Mouse (Mus musculus) midbrain, embryonic 11.5 days (tissue): ENCODE measurements around the gene Rims4. TPM values are rescaled to one million over a fixed set of nuclear protein-coding genes. Genes with fewer than 3 reads are reported as not detected.

Experiments used
- ATAC-seq: fragments of 200-750 bp; cut with Nextera tagmentation; 2 replicates; pipeline ENCODE4 v1.8.0; 2017; ENCODE audit warnings: moderate TSS enrichment, moderate library complexity; ENCODE audit not compliant: low FRiP score
- DNase-seq: peaks from one replicate; pipeline ENCODE4 v3.0.0; 2015; ENCODE audit warnings: low spot score; ENCODE audit errors: missing footprints
- H3K27ac ChIP-seq: fragments of 300-500 bp; sonication (generic); 2 replicates; pipeline ENCODE4 v1.5.1; 2014; ENCODE audit warnings: low read depth, low read length
- H3K27me3 ChIP-seq: fragments of 300-500 bp; sonication (generic); 2 replicates; pipeline ENCODE4 v1.6.1; 2014; ENCODE audit warnings: mild to moderate bottlenecking, low read length, moderate library complexity, mixed read lengths; ENCODE audit not compliant: control insufficient read depth, insufficient read depth
- H3K36me3 ChIP-seq: fragments of 300-500 bp; sonication (generic); 2 replicates; pipeline ENCODE4 v1.6.1; 2014; ENCODE audit warnings: mild to moderate bottlenecking, low read length, moderate library complexity, mixed read lengths; ENCODE audit not compliant: control insufficient read depth, insufficient read depth
- H3K4me1 ChIP-seq: fragments of 300-500 bp; sonication (generic); 2 replicates; pipeline ENCODE4 v1.6.1; 2014; ENCODE audit warnings: low read length; ENCODE audit not compliant: control insufficient read depth, insufficient read depth
- H3K4me2 ChIP-seq: fragments of 300-500 bp; sonication (generic); 2 replicates; pipeline ENCODE4 v1.6.1; 2014; ENCODE audit warnings: mild to moderate bottlenecking, moderate library complexity
- H3K4me3 ChIP-seq: fragments of 300-500 bp; sonication (generic); 2 replicates; pipeline ENCODE4 v1.5.1; 2014; ENCODE audit warnings: low read depth, low read length
- H3K9ac ChIP-seq: fragments of 300-500 bp; sonication (generic); 2 replicates; pipeline ENCODE4 v1.6.1; 2014; ENCODE audit warnings: low read length
- H3K9me3 ChIP-seq: fragments of 300-500 bp; sonication (generic); 2 replicates; pipeline ENCODE4 v1.6.1; 2016; ENCODE audit warnings: low read length; ENCODE audit not compliant: control insufficient read depth
- WGBS: fragments of 180-500 bp; shearing (Covaris S2); extraction: QIAGEN DNeasy Blood & Tissue Kit; methylation state at CpG from one replicate; pipeline ENCODE4 v1.1.7; 2014; 5-methylcytosine and 5-hydroxymethylcytosine counted together
- polyA plus RNA-seq: library from polyadenylated mRNA; unstranded; fragments of >200 nt; fragmentation: Nextera tagmentation; extraction: Ambion mirVana; gene quantifications from 2 replicates; pipeline ENCODE4 v1.2.1, GENCODE M21; 2014

The Rims4 gene
- polyA plus RNA-seq, 1 experiment from 2014 or later = 1.1 TPM

DNA sequence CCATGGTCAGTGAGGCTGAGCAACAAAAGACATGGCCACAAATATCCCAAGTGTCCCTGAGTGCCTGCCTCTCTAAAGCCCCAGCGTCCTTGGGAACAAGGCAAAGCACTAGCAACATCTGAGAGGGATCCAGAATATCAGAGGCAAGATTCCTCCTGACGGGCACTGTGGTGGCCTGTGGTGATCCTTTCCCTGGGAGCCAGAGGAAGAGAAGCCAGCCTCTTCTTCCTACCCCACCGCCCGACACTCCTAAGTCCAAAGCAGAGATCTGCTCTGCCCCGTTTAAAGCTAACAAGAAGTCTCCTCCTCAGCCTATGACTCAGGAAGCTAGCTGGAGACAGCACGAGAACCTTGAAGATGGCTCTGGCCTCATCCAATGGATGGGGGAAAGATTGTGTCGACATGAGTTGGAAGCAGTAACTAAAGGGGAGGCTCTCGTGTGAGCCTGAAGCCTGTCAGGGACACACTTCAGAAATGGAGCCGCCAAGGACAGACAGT, 3.1 kb downstream of the Rims4 start:
- WGBS = 75% methylated on average over 9 of the region's 9 CpGs
- Histone ChIP-seq H3K9ac (no peak overlapping the region), H3K36me3 (no peaks in the 10 kb centered on the region), H3K27ac (no peak overlapping the region), H3K4me1 (peaks cover 16% of the 10 kb centered on the region), H3K4me2 (no peak overlapping the region), H3K9me3 (no peaks in the 10 kb centered on the region), H3K4me3 (no peak overlapping the region), H3K27me3 (peaks cover 40% of the 10 kb centered on the region)
- ATAC-seq (no peak), DNase-seq (peak; percentile 56)

DNA sequence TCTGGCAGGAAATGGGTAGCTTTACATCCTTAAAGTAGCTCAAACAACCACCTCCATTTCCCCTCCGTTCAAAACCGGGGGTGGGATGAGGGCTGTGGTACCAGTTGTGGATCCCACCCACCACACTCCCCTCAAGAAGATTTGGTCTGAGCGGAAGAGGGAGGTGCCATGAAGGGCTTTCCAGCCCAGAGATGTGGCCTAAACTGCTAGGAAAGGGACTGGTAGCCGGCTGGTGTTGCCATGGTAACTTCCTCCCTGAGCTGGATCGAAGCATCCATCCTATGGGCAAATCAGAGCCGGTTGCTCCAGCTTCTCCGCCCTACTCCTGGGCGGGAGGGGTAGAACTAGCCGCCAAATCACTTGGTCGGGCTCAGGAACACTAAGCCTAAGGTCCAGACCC, 4.4 kb downstream of the Rims4 start:
- 4% methylated on average over 10 of the region's 10 CpGs for WGBS
- peaks cover 16% of the 10 kb centered on the region for H3K4me1 ChIP-seq
- no peak overlapping the region for H3K4me3 ChIP-seq
- peak; percentile 91 for DNase-seq
- H3K4me2 ChIP-seq = peak overlapping the region; percentile 6; the same call in 1 of the 2 replicates
- H3K9ac ChIP-seq = no peak overlapping the region
- H3K27ac ChIP-seq = no peak overlapping the region
- peak; percentile 74 for ATAC-seq
- no peaks in the 10 kb centered on the region for H3K9me3 ChIP-seq
- H3K36me3 ChIP-seq = no peaks in the 10 kb centered on the region
- H3K27me3 ChIP-seq = peaks cover 29% of the 10 kb centered on the region

DNA sequence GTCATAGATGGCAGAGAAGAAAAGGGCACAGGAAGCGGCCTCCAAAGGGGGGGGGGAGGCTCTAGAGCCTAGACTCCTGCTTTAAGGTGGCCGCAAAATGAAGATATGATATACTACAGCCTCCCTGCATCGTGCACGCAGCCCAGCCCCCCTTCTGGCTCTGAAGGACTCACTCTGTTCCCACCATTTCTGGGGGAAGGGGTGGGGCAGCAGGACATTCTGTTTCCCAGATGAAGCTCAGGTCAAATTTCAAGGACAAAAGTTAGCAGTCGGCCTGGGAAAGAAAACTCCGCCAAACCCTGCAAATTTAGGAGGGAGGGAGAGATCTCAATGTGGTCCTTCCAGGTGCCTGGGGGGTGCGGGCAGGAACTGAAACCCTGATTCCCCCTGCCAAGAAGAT, 4.8 kb downstream of the Rims4 start:
- Histone ChIP-seq H3K36me3 (no peaks in the 10 kb centered on the region), H3K27me3 (peaks cover 26% of the 10 kb centered on the region), H3K9me3 (no peaks in the 10 kb centered on the region), H3K4me2 (peak overlapping the region; percentile 6; the same call in 1 of the 2 replicates), H3K4me1 (peaks cover 16% of the 10 kb centered on the region), H3K27ac (no peak overlapping the region), H3K9ac (no peak overlapping the region), H3K4me3 (no peak overlapping the region)
- ATAC-seq (0 out of 2 replicates have a peak, but pooled peaks have one; percentile 15), DNase-seq (no peak)
- 27% methylated on average over 7 of the region's 7 CpGs for WGBS

DNA sequence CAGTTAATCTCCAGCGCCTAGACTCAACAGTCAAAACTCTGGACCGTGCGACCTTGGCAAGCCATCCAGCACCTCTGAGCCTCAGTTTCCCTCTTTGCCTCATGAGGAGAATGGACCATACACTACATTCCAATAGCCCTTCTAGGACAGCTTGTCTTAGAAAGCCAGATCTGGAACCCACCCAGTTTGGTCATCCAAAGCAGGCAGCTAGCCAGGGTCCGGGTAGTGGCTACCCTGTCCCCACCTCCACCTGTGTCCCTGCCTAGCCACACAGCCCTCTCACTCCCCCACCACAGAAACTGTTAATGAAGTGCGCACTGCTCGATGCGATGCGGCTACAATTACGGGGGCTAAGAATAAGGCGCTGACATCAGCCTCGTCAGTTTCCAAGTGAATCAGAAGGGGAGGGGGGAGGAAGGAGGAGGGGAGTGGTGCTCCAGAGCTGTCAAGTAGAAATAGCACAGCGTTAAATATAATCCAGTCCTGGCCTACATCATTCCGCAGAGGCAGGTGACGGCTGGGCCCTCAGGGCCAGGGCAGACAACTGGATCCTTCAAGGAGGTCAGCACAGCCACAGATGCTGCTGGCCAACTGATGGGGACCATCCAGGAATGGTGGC, 6.5 kb downstream of the Rims4 start:
- no peaks in the 10 kb centered on the region for H3K9me3 ChIP-seq
- H3K4me2 ChIP-seq = no peak overlapping the region
- no peak for ATAC-seq
- WGBS = 88% methylated on average over 14 of the region's 14 CpGs
- no peak overlapping the region for H3K9ac ChIP-seq
- no peaks in the 10 kb centered on the region for H3K36me3 ChIP-seq
- H3K4me1 ChIP-seq = peaks cover 6% of the 10 kb centered on the region
- H3K4me3 ChIP-seq = no peak overlapping the region
- H3K27ac ChIP-seq = no peak overlapping the region
- H3K27me3 ChIP-seq = peaks cover 10% of the 10 kb centered on the region; the same call in 1 of the 2 replicates
- DNase-seq = peak; percentile 35

DNA sequence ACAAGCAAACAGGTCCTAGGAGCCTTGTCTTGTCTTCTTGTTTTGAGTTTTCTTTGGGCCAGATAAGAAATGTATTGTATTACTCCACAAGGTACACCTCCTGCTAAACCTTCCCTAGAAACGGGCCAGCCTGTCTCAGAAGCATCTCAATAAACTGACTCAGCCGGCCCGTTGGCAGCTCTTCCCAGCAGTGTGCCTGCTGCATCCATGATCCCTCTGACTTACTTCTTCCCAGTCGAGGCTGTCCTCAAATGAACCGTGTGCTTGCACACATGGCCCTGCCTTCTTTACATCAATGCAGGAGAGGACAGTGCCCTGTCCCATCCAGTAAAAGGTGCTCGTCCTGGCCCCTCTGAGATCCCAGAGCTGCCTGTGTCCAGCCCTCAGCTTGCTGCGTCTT, 8.9 kb downstream of the Rims4 start:
- Histone ChIP-seq H3K4me1 (peaks cover 6% of the 10 kb centered on the region), H3K36me3 (no peaks in the 10 kb centered on the region), H3K27ac (no peak overlapping the region), H3K9ac (no peak overlapping the region), H3K4me3 (no peak overlapping the region), H3K9me3 (no peaks in the 10 kb centered on the region), H3K27me3 (no peaks in the 10 kb centered on the region), H3K4me2 (no peak overlapping the region)
- ATAC-seq (no peak), DNase-seq (no peak)
- 81% methylated on average over 7 of the region's 7 CpGs for WGBS

DNA sequence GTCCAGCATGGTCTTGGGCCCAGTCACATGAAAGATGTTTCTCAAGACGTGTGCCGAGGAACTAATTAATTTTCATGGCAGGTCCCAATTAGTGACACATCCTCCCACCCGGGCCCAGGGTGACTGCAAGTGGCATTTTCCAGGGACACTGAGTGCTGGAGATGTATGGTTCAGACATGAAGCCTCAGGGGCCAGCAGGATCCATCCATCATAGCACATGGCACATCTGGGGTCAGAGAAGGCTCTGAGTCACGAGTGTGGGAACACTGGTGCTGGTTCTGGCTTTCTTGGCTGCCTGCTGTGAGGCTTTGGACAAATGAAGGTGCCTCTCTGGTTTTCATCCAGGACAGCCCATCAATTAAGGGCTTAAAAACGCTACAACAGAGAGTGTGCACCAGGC, 11.4 kb downstream of the Rims4 start:
- 78% methylated on average over 5 of the region's 5 CpGs for WGBS
- H3K9ac ChIP-seq = no peak overlapping the region
- H3K9me3 ChIP-seq = no peaks in the 10 kb centered on the region
- H3K4me1 ChIP-seq = no peaks in the 10 kb centered on the region
- no peaks in the 10 kb centered on the region for H3K27me3 ChIP-seq
- ATAC-seq (no peak), DNase-seq (no peak)
- no peak overlapping the region for H3K4me3 ChIP-seq
- no peak overlapping the region for H3K4me2 ChIP-seq
- no peak overlapping the region for H3K27ac ChIP-seq
- no peaks in the 10 kb centered on the region for H3K36me3 ChIP-seq

DNA sequence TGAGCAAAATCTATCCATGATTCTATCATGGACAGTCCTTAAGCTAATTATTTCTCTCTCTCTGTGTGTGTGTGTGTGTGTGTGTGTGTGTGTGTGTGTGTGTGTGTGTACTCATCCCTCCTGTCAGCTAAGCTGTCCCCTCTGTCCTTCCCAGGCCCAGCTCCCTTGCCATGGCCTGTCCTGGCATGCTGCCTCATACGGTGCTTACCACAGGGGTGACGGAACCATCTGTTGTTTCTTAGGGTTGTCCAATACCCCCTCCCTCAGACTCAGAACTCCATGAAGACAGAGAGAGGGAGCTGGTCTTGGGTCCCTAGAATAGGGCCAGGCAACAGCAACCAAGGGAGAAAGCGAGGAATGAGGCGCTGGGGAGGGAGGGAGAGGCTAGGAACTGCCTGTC, 14.2 kb downstream of the Rims4 start:
- Histone ChIP-seq H3K9me3 (no peaks in the 10 kb centered on the region), H3K36me3 (no peaks in the 10 kb centered on the region), H3K27ac (no peak overlapping the region), H3K27me3 (no peaks in the 10 kb centered on the region), H3K9ac (no peak overlapping the region), H3K4me3 (no peak overlapping the region), H3K4me1 (no peaks in the 10 kb centered on the region), H3K4me2 (no peak overlapping the region)
- 81% methylated on average over 4 of the region's 4 CpGs for WGBS
- no peak for ATAC-seq
- DNase-seq = no peak

DNA sequence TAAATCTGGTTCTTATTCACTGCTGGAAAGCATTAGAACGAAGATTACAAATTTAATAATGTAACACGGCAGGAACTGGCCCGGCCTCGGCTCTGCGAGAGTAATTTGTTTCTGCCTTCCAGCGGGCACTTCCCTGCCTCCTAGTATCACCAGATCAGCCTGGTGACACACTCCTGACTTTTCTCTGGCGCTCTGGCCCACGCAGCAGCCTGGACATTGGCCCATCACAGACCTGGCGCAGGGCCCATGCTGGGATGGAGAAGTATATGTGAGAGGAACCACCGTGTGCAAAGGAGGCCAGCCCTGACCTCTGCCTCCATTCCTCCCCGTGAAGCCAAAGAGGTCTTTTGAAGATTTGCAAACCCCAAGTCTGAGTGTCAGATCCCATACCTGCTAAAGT, 15.0 kb downstream of the Rims4 start:
- WGBS = 75% methylated on average over 11 of the region's 11 CpGs
- no peaks in the 10 kb centered on the region for H3K9me3 ChIP-seq
- no peak for DNase-seq
- ATAC-seq = no peak
- H3K4me1 ChIP-seq = no peaks in the 10 kb centered on the region
- H3K27me3 ChIP-seq = no peaks in the 10 kb centered on the region
- no peak overlapping the region for H3K4me3 ChIP-seq
- H3K4me2 ChIP-seq = no peak overlapping the region
- no peak overlapping the region for H3K9ac ChIP-seq
- no peaks in the 10 kb centered on the region for H3K36me3 ChIP-seq
- H3K27ac ChIP-seq = no peak overlapping the region

DNA sequence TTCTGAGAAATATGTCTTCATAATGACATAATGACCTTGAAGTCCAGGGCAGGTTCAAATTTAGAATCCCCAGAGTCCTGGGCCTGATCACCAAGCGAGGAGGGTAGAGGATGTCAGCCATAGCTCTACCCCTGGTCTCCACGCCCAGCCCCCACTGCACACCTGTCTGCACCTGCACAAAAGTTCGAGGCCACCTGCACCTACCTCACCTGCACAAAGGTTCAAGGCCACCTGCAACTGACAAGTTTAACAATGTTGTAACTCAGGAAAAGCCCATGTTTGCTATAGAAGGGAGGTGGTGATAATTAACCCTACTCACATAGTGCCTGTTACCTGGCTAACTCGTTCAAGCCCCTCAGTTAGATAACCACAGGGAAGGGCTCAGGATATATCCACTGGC, 16.0 kb downstream of the Rims4 start:
- Histone ChIP-seq H3K4me2 (no peak overlapping the region), H3K4me3 (no peak overlapping the region), H3K27ac (no peak overlapping the region), H3K36me3 (no peaks in the 10 kb centered on the region), H3K9ac (no peak overlapping the region), H3K9me3 (no peaks in the 10 kb centered on the region), H3K4me1 (no peaks in the 10 kb centered on the region), H3K27me3 (no peaks in the 10 kb centered on the region)
- DNase-seq (no peak), ATAC-seq (no peak)
- 86% methylated on average over 4 of the region's 4 CpGs for WGBS
